Mouse (Mus musculus): ENCODE results near the gene Cux2. TPM values are rescaled to one million over a fixed set of nuclear protein-coding genes. Genes with fewer than 3 reads are reported as not detected.
A peak's percentile ranks its signal among the peaks of the same experiment; 100 is the strongest.

The Cux2 gene
- polyA plus RNA-seq, 1 experiment from 2014 or later = 14.0 TPM

GRCm38 (mm10) chr5:122080930-122081329, 31.0 kb upstream of the Cux2 start:
- Histone ChIP-seq H3K4me2 (no peak overlapping the region), H3K4me1 (no peaks in the 10 kb centered on the region), H3K9me3 (no peaks in the 10 kb centered on the region), H3K9ac (no peak overlapping the region), H3K36me3 (replicated peaks) (no peaks in the 10 kb centered on the region), H3K27ac (0 out of 2 replicates have a peak overlapping the region, but pooled peaks have one; percentile 8), H3K4me3 (replicated peaks) (no peak overlapping the region), H3K27me3 (no peaks in the 10 kb centered on the region; the same call in 1 of the 2 replicates)
- 0 out of 2 replicates have a peak, but pooled peaks have one; percentile 23 for ATAC-seq (ENCODE audit: low FRiP score)
- 75% methylated on average over 11 of the region's 11 CpGs for WGBS

- no peak overlapping the region for H3K4me3 ChIP-seq (replicated peaks)
- WGBS = 73% methylated on average over 7 of the region's 7 CpGs
- no peaks in the 10 kb centered on the region for H3K9me3 ChIP-seq
- H3K4me2 ChIP-seq = no peak overlapping the region
- no peak for ATAC-seq (ENCODE audit: low FRiP score)
- H3K27ac ChIP-seq = no peak overlapping the region
- no peaks in the 10 kb centered on the region; the same call in 1 of the 2 replicates for H3K27me3 ChIP-seq
- H3K36me3 ChIP-seq (replicated peaks) = no peaks in the 10 kb centered on the region
- no peaks in the 10 kb centered on the region for H3K4me1 ChIP-seq
- H3K9ac ChIP-seq = no peak overlapping the region
These were observed 29.9 kb upstream of the Cux2 start for GRCm38 (mm10) chr5:122079796-122080195.

GRCm38 (mm10) chr5:122077244-122077643, 27.3 kb upstream of the Cux2 start:
- WGBS = 88% methylated on average over 4 of the region's 4 CpGs
- no peak overlapping the region for H3K4me2 ChIP-seq
- no peaks in the 10 kb centered on the region for H3K4me1 ChIP-seq
- no peaks in the 10 kb centered on the region for H3K9me3 ChIP-seq
- H3K27me3 ChIP-seq = no peaks in the 10 kb centered on the region; the same call in none of the 2 replicates
- ATAC-seq (ENCODE audit: low FRiP score) = no peak
- H3K9ac ChIP-seq = no peak overlapping the region
- no peak overlapping the region for H3K27ac ChIP-seq
- H3K4me3 ChIP-seq (replicated peaks) = no peak overlapping the region
- H3K36me3 ChIP-seq (replicated peaks) = no peaks in the 10 kb centered on the region

GRCm38 (mm10) chr5:122075736-122076135, 25.8 kb upstream of the Cux2 start:
- H3K9me3 ChIP-seq = no peaks in the 10 kb centered on the region
- H3K4me2 ChIP-seq = no peak overlapping the region
- 59% methylated on average over 3 of the region's 3 CpGs for WGBS
- H3K9ac ChIP-seq = no peak overlapping the region
- no peaks in the 10 kb centered on the region; the same call in none of the 2 replicates for H3K27me3 ChIP-seq
- no peaks in the 10 kb centered on the region for H3K36me3 ChIP-seq (replicated peaks)
- H3K4me1 ChIP-seq = no peaks in the 10 kb centered on the region
- no peak overlapping the region for H3K4me3 ChIP-seq (replicated peaks)
- no peak for ATAC-seq (ENCODE audit: low FRiP score)
- H3K27ac ChIP-seq = no peak overlapping the region

GRCm38 (mm10) chr5:122071997-122072396, 22.1 kb upstream of the Cux2 start:
- H3K27ac ChIP-seq = no peak overlapping the region
- no peak overlapping the region for H3K4me2 ChIP-seq
- no peak overlapping the region for H3K4me3 ChIP-seq (replicated peaks)
- no peaks in the 10 kb centered on the region for H3K36me3 ChIP-seq (replicated peaks)
- no peak overlapping the region for H3K9ac ChIP-seq
- H3K27me3 ChIP-seq = peaks cover 8% of the 10 kb centered on the region
- no peaks in the 10 kb centered on the region for H3K9me3 ChIP-seq
- WGBS = 66% methylated on average over 4 of the region's 4 CpGs
- no peaks in the 10 kb centered on the region for H3K4me1 ChIP-seq
- no peak for ATAC-seq (ENCODE audit: low FRiP score)

GRCm38 (mm10) chr5:122070963-122071800, 21.3 kb upstream of the Cux2 start:
- Histone ChIP-seq H3K4me1 (no peaks in the 10 kb centered on the region), H3K9me3 (no peaks in the 10 kb centered on the region), H3K27me3 (peaks cover 8% of the 10 kb centered on the region), H3K4me2 (no peak overlapping the region), H3K9ac (no peak overlapping the region), H3K4me3 (replicated peaks) (no peak overlapping the region), H3K27ac (no peak overlapping the region), H3K36me3 (replicated peaks) (no peaks in the 10 kb centered on the region)
- ATAC-seq (ENCODE audit: low FRiP score) = no peak
- WGBS = 86% methylated on average over 16 of the region's 16 CpGs

GRCm38 (mm10) chr5:122068563-122068962, 18.7 kb upstream of the Cux2 start:
- Histone ChIP-seq H3K27ac (no peak overlapping the region), H3K9me3 (no peaks in the 10 kb centered on the region), H3K36me3 (replicated peaks) (no peaks in the 10 kb centered on the region), H3K4me1 (no peaks in the 10 kb centered on the region), H3K4me3 (replicated peaks) (no peak overlapping the region), H3K4me2 (no peak overlapping the region), H3K9ac (no peak overlapping the region), H3K27me3 (peaks cover 13% of the 10 kb centered on the region; the same call in 1 of the 2 replicates)
- 80% methylated on average over 13 of the region's 13 CpGs for WGBS
- ATAC-seq (ENCODE audit: low FRiP score) = no peak

GRCm38 (mm10) chr5:122063204-122063933, 13.5 kb upstream of the Cux2 start:
- Histone ChIP-seq H3K27ac (no peak overlapping the region), H3K27me3 (peaks cover 9% of the 10 kb centered on the region; the same call in 1 of the 2 replicates), H3K4me3 (replicated peaks) (no peak overlapping the region), H3K4me2 (no peak overlapping the region), H3K9ac (no peak overlapping the region), H3K9me3 (no peaks in the 10 kb centered on the region), H3K36me3 (replicated peaks) (no peaks in the 10 kb centered on the region), H3K4me1 (peaks cover 24% of the 10 kb centered on the region)
- WGBS = 78% methylated on average over 25 of the region's 25 CpGs
- ATAC-seq (ENCODE audit: low FRiP score) = no peak

GRCm38 (mm10) chr5:122062479-122062878, 12.6 kb upstream of the Cux2 start:
- peaks cover 5% of the 10 kb centered on the region; the same call in 1 of the 2 replicates for H3K27me3 ChIP-seq
- H3K9ac ChIP-seq = no peak overlapping the region
- 31% methylated on average over 12 of the region's 12 CpGs for WGBS

GRCm38 (mm10) chr5:122060767-122061333, 10.9 kb upstream of the Cux2 start:
- H3K9ac ChIP-seq = no peak overlapping the region
- H3K27me3 ChIP-seq = peaks cover 5% of the 10 kb centered on the region; the same call in 1 of the 2 replicates
- H3K9me3 ChIP-seq = peaks cover 6% of the 10 kb centered on the region
- no peaks in the 10 kb centered on the region for H3K36me3 ChIP-seq (replicated peaks)
- peaks cover 24% of the 10 kb centered on the region for H3K4me1 ChIP-seq
- 0 out of 2 replicates have a peak overlapping the region, but pooled peaks have one; percentile 11 for H3K4me3 ChIP-seq (replicated peaks)
- WGBS = 29% methylated on average over 9 of the region's 12 CpGs
- peak overlapping the region; percentile 27 for H3K4me2 ChIP-seq
- no peak overlapping the region for H3K27ac ChIP-seq
- ATAC-seq (ENCODE audit: low FRiP score) = no peak

More at GRCm38 (mm10) chr5:122062479-122062878, 12.6 kb upstream of the Cux2 start:
- Histone ChIP-seq H3K9me3 (peaks cover 3% of the 10 kb centered on the region), H3K36me3 (replicated peaks) (no peaks in the 10 kb centered on the region), H3K4me3 (replicated peaks) (no peak overlapping the region), H3K4me2 (peak overlapping the region; percentile 8; the same call in 1 of the 2 replicates), H3K4me1 (peaks cover 24% of the 10 kb centered on the region), H3K27ac (no peak overlapping the region)
- no peak for ATAC-seq (ENCODE audit: low FRiP score)

GRCm38 (mm10) chr5:122059060-122060017, 9.4 kb upstream of the Cux2 start:
- Histone ChIP-seq H3K27me3 (peaks cover 5% of the 10 kb centered on the region; the same call in 1 of the 2 replicates), H3K9ac (no peak overlapping the region), H3K27ac (no peak overlapping the region), H3K4me2 (peak overlapping the region; percentile 49), H3K36me3 (replicated peaks) (no peaks in the 10 kb centered on the region), H3K4me1 (peaks cover 29% of the 10 kb centered on the region), H3K4me3 (replicated peaks) (peak overlapping the region; percentile 21; the same call in 1 of the 2 replicates), H3K9me3 (peaks cover 6% of the 10 kb centered on the region)
- ATAC-seq (ENCODE audit: low FRiP score) = peak; percentile 47
- 28% methylated on average over 38 of the region's 39 CpGs for WGBS
